Mouse (Mus musculus) kidney, embryonic 16.5 days (tissue): Measurements from ENCODE around the gene Epha4. TPM values are rescaled to one million over a fixed set of nuclear protein-coding genes. Genes with fewer than 3 reads are reported as not detected.

Experiments
- ATAC-seq: fragments of 200-750 bp; cut with Nextera tagmentation; 2 replicates; pipeline ENCODE4 v1.8.0; 2017; ENCODE audit warnings: moderate TSS enrichment; ENCODE audit not compliant: low FRiP score, low TSS enrichment
- H3K27ac ChIP-seq: fragments of 300-500 bp; sonication (generic); 2 replicates; pipeline ENCODE4 v1.5.1; 2014; ENCODE audit warnings: low read length
- H3K27me3 ChIP-seq: fragments of 300-500 bp; sonication (generic); 2 replicates; pipeline ENCODE4 v1.6.1; 2014; ENCODE audit warnings: low read length, control low read depth, mixed read lengths; ENCODE audit not compliant: insufficient read depth
- H3K36me3 ChIP-seq: fragments of 300-500 bp; sonication (generic); 2 replicates; pipeline ENCODE4 v1.6.1; 2014; ENCODE audit warnings: low read length, control low read depth, mixed read lengths; ENCODE audit not compliant: insufficient read depth
- H3K4me1 ChIP-seq: fragments of 300-500 bp; sonication (generic); 2 replicates; pipeline ENCODE4 v1.6.1; 2014; ENCODE audit warnings: low read length, control low read depth, mixed read lengths; ENCODE audit not compliant: insufficient read depth
- H3K4me2 ChIP-seq: fragments of 300-500 bp; sonication (generic); replicated peaks from 2 replicates; pipeline ENCODE4 v1.6.1; 2014; ENCODE audit warnings: low read depth, low read length
- H3K4me3 ChIP-seq: fragments of 300-500 bp; sonication (generic); 2 replicates; pipeline ENCODE4 v1.5.1; 2014; ENCODE audit warnings: mild to moderate bottlenecking, low read length
- H3K9ac ChIP-seq: fragments of 300-500 bp; sonication (generic); replicated peaks from 2 replicates; pipeline ENCODE4 v1.6.1; 2014; ENCODE audit warnings: low read length
- H3K9me3 ChIP-seq: fragments of 300-500 bp; sonication (generic); 2 replicates; pipeline ENCODE4 v1.6.1; 2016; ENCODE audit warnings: low read length, control low read depth
- WGBS: fragments of 180-500 bp; shearing (Covaris S2); extraction: QIAGEN DNeasy Blood & Tissue Kit; methylation state at CpG from one replicate; pipeline ENCODE4 v1.1.7; 2014; 5-methylcytosine and 5-hydroxymethylcytosine counted together
- polyA plus RNA-seq: library from polyadenylated mRNA; unstranded; fragments of >200 nt; fragmentation: Nextera tagmentation; extraction: Ambion mirVana; gene quantifications from 2 replicates; pipeline ENCODE4 v1.2.1, GENCODE M21; 2015

The Epha4 gene
- polyA plus RNA-seq, 1 experiment from 2014 or later: 17.0 TPM

DNA sequence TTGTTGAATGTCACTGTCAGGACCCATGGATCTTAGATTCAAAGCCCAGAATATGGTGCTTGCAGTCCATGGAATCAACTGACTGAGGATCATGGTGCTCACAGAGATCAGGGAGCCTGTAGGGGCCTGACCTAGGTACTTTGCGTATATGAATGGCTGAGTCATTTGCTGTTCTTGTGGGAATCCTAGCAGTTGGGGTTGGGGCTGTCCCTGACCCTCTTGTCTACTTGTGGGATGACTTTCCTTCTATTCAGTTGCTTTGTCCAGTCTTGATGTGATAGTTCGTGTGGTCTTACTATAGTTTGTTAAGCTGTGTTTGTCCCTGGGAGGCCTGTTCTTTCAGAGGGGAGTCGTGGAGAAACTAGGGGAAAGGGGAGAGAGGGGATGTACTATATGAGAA lies 149.0 kb downstream of the Epha4 start:
- H3K4me1 ChIP-seq: no peaks in the 10 kb centered on the region
- no peaks in the 10 kb centered on the region for H3K27me3 ChIP-seq
- H3K9me3 ChIP-seq: no peaks in the 10 kb centered on the region
- no peak overlapping the region for H3K27ac ChIP-seq
- ATAC-seq: no peak
- H3K36me3 ChIP-seq: 0 out of 2 replicates have a peak, but pooled peaks cover 6% of the 10 kb centered on the region
- H3K4me2 ChIP-seq: no peak overlapping the region
- WGBS: 93% methylated on average over 3 of the region's 3 CpGs
- no peak overlapping the region for H3K9ac ChIP-seq
- no peak overlapping the region for H3K4me3 ChIP-seq

DNA sequence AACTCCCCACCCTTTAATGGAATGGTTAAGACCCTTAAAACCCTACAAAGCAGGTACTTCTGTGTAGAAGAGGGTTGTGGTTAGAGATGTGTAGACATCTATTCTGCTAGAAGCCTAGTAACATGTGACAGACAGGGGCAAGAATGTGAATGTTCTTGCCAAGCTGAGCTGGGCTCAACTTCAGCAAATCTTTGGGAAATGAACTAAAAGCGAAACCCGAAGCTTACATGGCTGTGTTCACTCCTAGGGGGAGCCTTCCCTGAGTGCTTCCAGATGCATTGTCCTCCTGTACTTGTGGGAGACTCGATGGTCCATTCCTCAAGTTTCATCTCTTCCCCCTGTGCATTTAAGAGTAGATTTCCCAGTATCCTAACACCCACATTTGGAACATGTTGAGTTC lies 150.3 kb downstream of the Epha4 start:
- H3K9me3 ChIP-seq: no peaks in the 10 kb centered on the region
- 67% methylated on average over 3 of the region's 3 CpGs for WGBS
- H3K9ac ChIP-seq: no peak overlapping the region
- H3K27ac ChIP-seq: no peak overlapping the region
- H3K4me1 ChIP-seq: no peaks in the 10 kb centered on the region
- H3K4me3 ChIP-seq: no peak overlapping the region
- 0 out of 2 replicates have a peak, but pooled peaks cover 6% of the 10 kb centered on the region for H3K36me3 ChIP-seq
- H3K27me3 ChIP-seq: no peaks in the 10 kb centered on the region
- no peak overlapping the region for H3K4me2 ChIP-seq
- ATAC-seq: no peak

GRCm38 (mm10) chr1:77363848-77364247 lies 151.0 kb downstream of the Epha4 start:
- Histone ChIP-seq H3K27me3 (no peaks in the 10 kb centered on the region), H3K36me3 (no peaks in the 10 kb centered on the region), H3K9ac (no peak overlapping the region), H3K4me3 (no peak overlapping the region), H3K9me3 (no peaks in the 10 kb centered on the region), H3K4me1 (no peaks in the 10 kb centered on the region), H3K4me2 (no peak overlapping the region), H3K27ac (no peak overlapping the region)
- ATAC-seq: no peak
- 91% methylated on average over 1 of the region's 1 CpGs for WGBS

DNA sequence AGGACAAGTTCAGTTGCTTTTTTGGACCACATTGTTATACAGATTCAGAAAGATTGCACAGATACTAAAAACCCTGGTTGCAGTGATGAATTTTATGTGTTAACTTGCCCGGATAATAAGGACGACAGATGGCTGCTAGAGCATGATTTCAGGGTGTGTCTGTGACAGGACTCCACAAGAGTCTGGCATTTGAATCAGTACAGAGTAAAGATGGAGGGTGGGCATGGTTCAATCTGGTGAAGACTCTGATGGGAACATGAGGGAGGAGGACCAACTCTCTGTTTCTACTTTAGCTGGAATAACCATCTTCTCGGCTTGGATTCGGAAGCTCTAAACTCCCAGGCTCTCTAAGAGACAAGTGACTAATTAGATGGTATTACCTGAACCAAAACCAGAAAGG lies 168.4 kb downstream of the Epha4 start:
- Histone ChIP-seq H3K36me3 (no peaks in the 10 kb centered on the region), H3K27me3 (no peaks in the 10 kb centered on the region), H3K27ac (no peak overlapping the region), H3K4me3 (no peak overlapping the region), H3K9ac (no peak overlapping the region), H3K4me2 (no peak overlapping the region), H3K4me1 (0 out of 2 replicates have a peak, but pooled peaks cover under 1% of the 10 kb centered on the region), H3K9me3 (no peaks in the 10 kb centered on the region)
- WGBS: 90% methylated on average over 4 of the region's 4 CpGs
- ATAC-seq: no peak

GRCm38 (mm10) chr1:77343792-77344191 lies 171.1 kb downstream of the Epha4 start:
- ATAC-seq: no peak
- Histone ChIP-seq H3K4me3 (no peak overlapping the region), H3K4me1 (peaks cover 16% of the 10 kb centered on the region), H3K9me3 (no peaks in the 10 kb centered on the region), H3K36me3 (no peaks in the 10 kb centered on the region), H3K4me2 (no peak overlapping the region), H3K27ac (no peak overlapping the region), H3K9ac (no peak overlapping the region), H3K27me3 (no peaks in the 10 kb centered on the region)
- WGBS: 86% methylated on average over 4 of the region's 4 CpGs

GRCm38 (mm10) chr1:77339701-77340100 lies 175.2 kb downstream of the Epha4 start:
- no peak overlapping the region for H3K4me2 ChIP-seq
- H3K27me3 ChIP-seq: no peaks in the 10 kb centered on the region
- H3K9me3 ChIP-seq: no peaks in the 10 kb centered on the region
- 61% methylated on average over 5 of the region's 5 CpGs for WGBS
- ATAC-seq: no peak
- no peaks in the 10 kb centered on the region for H3K36me3 ChIP-seq
- peaks cover 34% of the 10 kb centered on the region for H3K4me1 ChIP-seq
- no peak overlapping the region for H3K4me3 ChIP-seq
- H3K27ac ChIP-seq: no peak overlapping the region
- no peak overlapping the region for H3K9ac ChIP-seq

- WGBS: 44% methylated on average over 6 of the region's 6 CpGs
- ATAC-seq: no peak
- no peak overlapping the region for H3K4me3 ChIP-seq
- H3K27me3 ChIP-seq: no peaks in the 10 kb centered on the region
- H3K4me2 ChIP-seq: no peak overlapping the region
- no peak overlapping the region for H3K9ac ChIP-seq
- H3K36me3 ChIP-seq: no peaks in the 10 kb centered on the region
- no peak overlapping the region for H3K27ac ChIP-seq
- no peaks in the 10 kb centered on the region for H3K9me3 ChIP-seq
- H3K4me1 ChIP-seq: peaks cover 34% of the 10 kb centered on the region
Observed at GRCm38 (mm10) chr1:77338346-77338745, 176.5 kb downstream of the Epha4 start.

GRCm38 (mm10) chr1:77336937-77337336 lies 178.0 kb downstream of the Epha4 start:
- peak overlapping the region; percentile 10; the same call in 1 of the 2 replicates for H3K4me2 ChIP-seq
- ATAC-seq: peak; percentile 89
- 18% methylated on average over 7 of the region's 7 CpGs for WGBS
- no peaks in the 10 kb centered on the region for H3K9me3 ChIP-seq
- no peaks in the 10 kb centered on the region for H3K27me3 ChIP-seq
- peak overlapping the region; percentile 53 for H3K27ac ChIP-seq
- H3K4me3 ChIP-seq: no peak overlapping the region
- H3K4me1 ChIP-seq: peaks cover 34% of the 10 kb centered on the region
- H3K9ac ChIP-seq: no peak overlapping the region
- no peaks in the 10 kb centered on the region for H3K36me3 ChIP-seq

GRCm38 (mm10) chr1:77318597-77319127 lies 196.2 kb downstream of the Epha4 start:
- Histone ChIP-seq H3K27me3 (0 out of 2 replicates have a peak, but pooled peaks cover 4% of the 10 kb centered on the region), H3K9me3 (no peaks in the 10 kb centered on the region), H3K9ac (no peak overlapping the region), H3K4me3 (no peak overlapping the region), H3K27ac (no peak overlapping the region), H3K4me2 (no peak overlapping the region), H3K4me1 (peaks cover 14% of the 10 kb centered on the region), H3K36me3 (no peaks in the 10 kb centered on the region)
- 28% methylated on average over 4 of the region's 4 CpGs for WGBS
- ATAC-seq: peak; percentile 39; the same call in 1 of the 2 replicates
